Mouse (Mus musculus): ENCODE data around the gene Ntng1.

GRCm38 (mm10) chr3:110054125-110054524 lies 89.7 kb downstream of the Ntng1 start:
- TF ChIP-seq POLR2A (IDR thresholded peaks at IDR 0.05; ENCODE audit: low read depth, low read length) (no peak), CTCF (IDR thresholded peaks at IDR 0.05; ENCODE audit: extremely low read depth, insufficient read length, insufficient replicate concordance, low read depth, low read length) (no peak)

All from small intestine, adult 2 months (tissue).